Mouse (Mus musculus) spleen, postnatal 14 days (tissue): ENCODE data around the gene Syne2.

Experiments used
- DNase-seq, 2 experiments: peaks; one replicate each; pipeline ENCODE4 v3.0.0; 2021 to 2022; ENCODE audit warnings: low spot score in 2 of 2

Gene Syne2

GRCm38 (mm10) chr12:75827751-75828150 lies 9.8 kb downstream of the Syne2 start:
- DNase-seq = no peak

DNA sequence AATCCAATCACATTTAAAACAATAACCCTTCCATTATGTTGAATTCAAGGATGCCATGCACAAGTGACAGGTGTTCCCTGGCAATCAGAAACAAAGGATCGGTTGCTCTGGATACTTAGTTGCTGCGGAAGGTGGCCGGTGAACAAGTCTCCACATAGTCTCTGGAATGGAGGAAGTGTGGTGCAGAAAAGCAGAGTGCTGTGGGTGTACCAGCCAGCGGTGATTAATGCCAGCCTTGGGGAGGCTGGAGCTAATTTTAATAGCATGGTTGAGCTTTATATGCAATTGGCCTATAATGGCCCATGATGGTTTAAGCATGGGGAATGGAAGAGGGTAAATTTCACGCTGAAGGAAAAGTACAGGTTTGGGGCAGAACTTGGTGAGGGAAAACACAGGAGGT lies 11.7 kb downstream of the Syne2 start:
- no peak for DNase-seq

- DNase-seq = no peak
Observed at GRCm38 (mm10) chr12:75833149-75833959, 15.4 kb downstream of the Syne2 start.

DNA sequence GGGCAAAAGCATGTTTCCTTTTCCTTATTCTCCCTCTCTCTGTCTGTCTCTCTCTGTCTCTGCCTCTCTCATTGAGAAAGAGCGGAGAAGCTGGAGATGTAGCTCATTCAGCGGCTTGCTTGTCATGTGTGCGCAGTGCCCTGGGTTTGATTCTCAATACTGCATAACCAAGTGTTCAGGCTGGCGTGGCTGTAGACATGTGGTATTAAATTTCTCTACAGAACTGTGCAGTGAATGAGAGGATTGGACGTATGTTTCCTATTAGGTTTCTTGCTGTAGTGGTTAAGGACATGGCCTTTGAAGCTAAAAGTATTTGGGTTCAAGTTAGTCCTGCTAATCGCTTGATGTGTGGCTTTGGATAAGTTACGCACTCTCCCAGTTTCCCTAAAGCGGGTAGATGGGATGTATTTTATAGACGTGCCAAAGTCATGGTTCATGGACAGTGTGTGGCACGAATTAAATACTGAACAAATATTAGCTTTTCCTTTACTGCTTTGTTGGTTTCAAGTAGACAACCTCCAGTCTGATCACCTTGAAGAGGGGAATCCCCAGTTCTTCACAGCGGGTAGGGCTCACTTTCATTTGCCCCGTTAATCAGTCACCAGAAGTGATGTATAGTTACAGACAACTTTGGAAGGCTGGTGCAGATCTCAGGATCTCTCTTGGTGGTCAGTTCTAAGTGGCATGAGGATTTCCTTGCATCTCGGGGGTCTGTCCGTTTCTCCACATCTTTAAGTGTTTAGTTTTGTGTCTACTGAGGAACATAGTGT lies 16.2 kb downstream of the Syne2 start:
- no peak for DNase-seq

GRCm38 (mm10) chr12:75836524-75836962 lies 18.6 kb downstream of the Syne2 start:
- DNase-seq = no peak

DNA sequence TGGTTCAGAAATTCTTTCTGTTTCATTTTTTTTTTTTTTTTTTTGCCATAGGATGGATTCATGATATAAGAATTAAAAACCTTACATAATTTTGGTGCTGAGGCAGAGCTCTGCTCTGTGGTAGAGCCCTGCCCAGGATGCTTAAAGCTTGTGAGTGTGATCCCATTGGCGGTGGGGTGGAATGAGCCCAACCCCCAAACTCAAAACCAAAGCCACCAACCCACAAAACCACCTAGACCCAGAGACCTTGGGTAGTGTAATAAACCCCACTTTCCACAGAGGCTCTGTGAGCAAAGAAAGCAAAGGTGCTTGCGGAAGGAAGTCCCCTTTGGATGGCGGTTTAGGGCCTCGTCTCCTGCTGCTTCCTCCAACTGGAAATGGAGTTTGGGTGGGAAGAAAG lies 19.5 kb downstream of the Syne2 start:
- DNase-seq = no peak

- no peak for DNase-seq
Observed at GRCm38 (mm10) chr12:75839083-75839736, 21.3 kb downstream of the Syne2 start.

GRCm38 (mm10) chr12:75841183-75841582 lies 23.2 kb downstream of the Syne2 start:
- no peak for DNase-seq

DNA sequence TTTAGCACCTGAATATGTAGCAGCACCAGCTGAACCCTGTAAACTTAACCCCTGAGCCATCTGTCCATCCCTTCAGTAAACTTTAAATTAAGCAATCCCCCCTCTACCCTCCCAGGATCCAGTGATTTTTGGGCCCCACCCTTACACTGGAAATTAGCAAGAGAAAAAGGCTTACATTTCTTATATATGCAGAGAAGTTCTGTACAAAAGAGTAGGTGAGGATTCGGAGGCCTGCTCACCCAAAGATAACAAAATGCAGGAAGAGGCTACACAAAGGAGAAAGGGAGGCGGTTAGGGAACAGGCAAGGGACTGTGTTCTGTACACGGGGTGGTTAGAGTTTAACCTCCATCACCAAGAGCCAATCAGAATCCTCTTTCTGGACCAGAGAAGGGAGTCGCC lies 26.4 kb downstream of the Syne2 start:
- no peak for DNase-seq

- DNase-seq = no peak
Observed at GRCm38 (mm10) chr12:75845070-75845469, 27.1 kb downstream of the Syne2 start.

- DNase-seq = no peak
Observed at GRCm38 (mm10) chr12:75846513-75846912, 28.6 kb downstream of the Syne2 start.

- DNase-seq = no peak
Observed at GRCm38 (mm10) chr12:75850205-75850604, 32.3 kb downstream of the Syne2 start.

GRCm38 (mm10) chr12:75851481-75851880 lies 33.5 kb downstream of the Syne2 start:
- DNase-seq = no peak

DNA sequence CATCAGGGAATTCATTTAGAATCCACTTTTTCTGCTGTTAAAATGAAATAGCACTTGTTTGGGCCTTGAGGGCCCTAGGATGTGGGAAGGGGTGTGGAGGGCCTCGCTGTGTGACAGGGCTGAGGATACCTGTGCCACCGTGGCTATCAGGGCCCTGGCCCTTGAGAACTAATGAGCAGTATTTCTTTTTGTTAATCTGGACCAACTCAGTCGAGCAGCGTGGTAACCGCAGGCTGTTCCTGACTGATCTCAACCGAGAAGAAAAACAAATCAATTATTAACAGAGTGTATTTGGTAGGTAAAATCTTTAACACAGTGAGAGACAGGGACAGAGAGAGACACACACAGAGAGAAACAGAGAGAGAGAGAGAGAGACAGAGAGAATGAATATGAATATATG lies 34.5 kb downstream of the Syne2 start:
- no peak for DNase-seq

GRCm38 (mm10) chr12:75853559-75853958 lies 35.6 kb downstream of the Syne2 start:
- DNase-seq = no peak

- DNase-seq = no peak
Observed at GRCm38 (mm10) chr12:75855051-75855453, 37.1 kb downstream of the Syne2 start.

DNA sequence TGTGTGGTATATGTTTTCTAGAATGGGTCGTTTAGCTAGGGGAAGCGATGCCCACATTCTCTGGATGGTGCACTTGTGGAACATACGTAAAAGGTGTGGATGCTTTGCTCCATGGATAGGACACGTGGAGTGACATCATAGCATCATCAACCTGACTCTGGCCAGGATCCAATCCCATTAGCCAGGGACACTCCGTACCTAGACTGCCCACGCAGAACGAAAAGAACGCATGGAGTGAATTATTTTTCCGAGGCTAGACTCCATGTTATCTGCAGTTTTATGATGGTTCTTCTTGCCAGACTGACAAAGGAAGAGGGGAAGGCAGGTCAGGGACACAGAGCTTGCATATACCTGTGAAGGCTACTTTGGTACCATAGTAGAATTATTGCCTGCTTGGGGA lies 37.7 kb downstream of the Syne2 start:
- DNase-seq = no peak

DNA sequence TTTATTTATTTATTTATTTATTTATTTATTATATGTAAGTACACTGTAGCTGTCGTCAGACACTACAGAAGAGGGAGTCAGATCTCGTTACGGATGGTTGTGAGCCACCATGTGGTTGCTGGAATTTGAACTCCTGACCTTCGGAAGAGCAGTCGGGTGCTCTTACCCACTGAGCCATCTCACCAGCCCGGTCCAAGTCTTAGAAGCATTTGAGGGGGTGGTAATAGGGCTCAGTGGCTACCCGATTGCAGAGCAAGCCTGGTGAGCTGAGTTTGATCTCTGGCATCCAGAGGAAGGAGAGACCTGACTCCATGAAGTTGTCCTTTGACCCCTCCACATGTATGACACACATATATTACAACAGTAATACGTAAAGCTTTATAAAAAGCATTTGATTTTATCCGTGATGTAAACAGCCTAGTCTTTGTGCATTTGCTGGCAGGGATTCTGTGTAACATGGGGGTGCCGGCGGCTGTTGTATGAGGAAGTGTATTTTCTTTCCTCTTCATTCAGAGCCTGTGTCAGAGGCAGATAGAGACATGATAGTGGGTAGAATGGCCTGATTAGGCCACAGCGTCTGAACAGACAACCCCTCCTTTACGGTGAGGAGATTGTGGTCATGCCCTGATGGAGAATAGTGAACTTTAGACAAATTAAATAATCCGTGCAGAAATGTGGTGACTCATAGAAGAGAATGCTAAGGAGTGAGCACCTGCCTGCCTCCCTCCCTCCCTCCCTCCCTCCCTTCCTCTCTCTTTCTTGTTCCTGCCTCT lies 38.3 kb downstream of the Syne2 start:
- no peak for DNase-seq

DNA sequence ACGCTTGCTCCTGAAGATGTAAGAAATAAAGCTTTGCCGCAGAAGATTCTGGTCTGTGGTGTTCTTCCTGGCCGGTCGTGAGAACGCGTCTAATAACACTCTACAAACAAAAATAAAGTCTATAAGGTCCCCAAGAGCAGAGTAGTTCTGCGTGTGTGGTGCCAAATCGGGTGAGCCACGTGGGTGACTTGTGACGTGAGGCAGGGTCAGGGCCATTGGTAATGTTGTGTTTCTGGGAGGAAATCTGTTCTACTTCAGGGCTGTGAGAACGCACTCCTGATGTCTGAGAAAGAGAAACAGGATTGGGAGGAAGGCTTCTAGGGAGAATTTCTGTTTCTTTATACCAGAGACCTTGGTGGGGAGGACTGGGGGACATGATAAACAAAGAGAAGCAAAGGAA lies 42.0 kb downstream of the Syne2 start:
- DNase-seq = no peak

- DNase-seq = no peak
Observed at GRCm38 (mm10) chr12:75860843-75861242, 42.9 kb downstream of the Syne2 start.

GRCm38 (mm10) chr12:75865166-75865565 lies 47.2 kb downstream of the Syne2 start:
- no peak for DNase-seq
